Mouse (Mus musculus) stomach, embryonic 14.5 days (tissue): ENCODE results near the gene Ctla4. TPM values are rescaled to one million over a fixed set of nuclear protein-coding genes. Genes with fewer than 3 reads are reported as not detected.

Experiments used
- ATAC-seq: fragments of 200-750 bp; cut with Nextera tagmentation; 2 replicates; pipeline ENCODE4 v1.8.0; 2017; ENCODE audit warnings: low read depth, moderate TSS enrichment; ENCODE audit not compliant: insufficient number of reproducible peaks, insufficient read depth, low FRiP score
- H3K27ac ChIP-seq: fragments of 300-500 bp; sonication (generic); 2 replicates; pipeline ENCODE4 v1.5.1; 2014; ENCODE audit warnings: mild to moderate bottlenecking, low read length, moderate library complexity, mixed read lengths
- H3K27me3 ChIP-seq: fragments of 300-500 bp; sonication (generic); 2 replicates; pipeline ENCODE4 v1.6.1; 2014; ENCODE audit warnings: low read length, control low read depth, mixed read lengths; ENCODE audit not compliant: control insufficient read depth, insufficient read depth
- H3K36me3 ChIP-seq: fragments of 300-500 bp; sonication (generic); 2 replicates; pipeline ENCODE4 v1.6.1; 2014; ENCODE audit warnings: mild to moderate bottlenecking, control low read depth, low read length, moderate library complexity, mixed read lengths; ENCODE audit not compliant: control insufficient read depth, insufficient read depth
- H3K4me1 ChIP-seq: fragments of 300-500 bp; sonication (generic); 2 replicates; pipeline ENCODE4 v1.6.1; 2014; ENCODE audit warnings: low read length, control low read depth, mixed read lengths; ENCODE audit not compliant: control insufficient read depth, insufficient read depth
- H3K4me2 ChIP-seq: fragments of 300-500 bp; sonication (generic); replicated peaks from 2 replicates; pipeline ENCODE4 v1.6.1; 2014; ENCODE audit warnings: low read depth, low read length, control low read depth
- H3K4me3 ChIP-seq: fragments of 300-500 bp; sonication (generic); 2 replicates; pipeline ENCODE4 v1.5.1; 2014; ENCODE audit warnings: low read depth, low read length, control low read depth
- H3K9ac ChIP-seq: fragments of 300-500 bp; sonication (generic); replicated peaks from 2 replicates; pipeline ENCODE4 v1.6.1; 2014; ENCODE audit warnings: low read depth, mild to moderate bottlenecking, control low read depth, low read length, moderate library complexity, mixed read lengths
- H3K9me3 ChIP-seq: fragments of 300-500 bp; sonication (generic); 2 replicates; pipeline ENCODE4 v1.6.1; 2016; ENCODE audit warnings: low read depth, low read length, control low read depth; ENCODE audit not compliant: control insufficient read depth
- WGBS: fragments of 180-500 bp; shearing (Covaris S2); extraction: QIAGEN DNeasy Blood & Tissue Kit; methylation state at CpG from one replicate; pipeline ENCODE4 v1.1.7; 2014; 5-methylcytosine and 5-hydroxymethylcytosine counted together
- polyA plus RNA-seq: library from polyadenylated mRNA; unstranded; fragments of >200 nt; fragmentation: Nextera tagmentation; extraction: Ambion mirVana; gene quantifications from 2 replicates; pipeline ENCODE4 v1.2.1, GENCODE M21; 2014

Ctla4 gene
- polyA plus RNA-seq, 1 experiment from 2014 or later: not detected

GRCm38 (mm10) chr1:60852770-60853147, 34.0 kb upstream of the Ctla4 start:
- ATAC-seq: no peak
- 78% methylated on average over 6 of the region's 6 CpGs for WGBS
- no peaks in the 10 kb centered on the region for H3K27me3 ChIP-seq
- H3K9ac ChIP-seq: no peak overlapping the region
- no peaks in the 10 kb centered on the region for H3K36me3 ChIP-seq
- no peaks in the 10 kb centered on the region for H3K4me1 ChIP-seq
- no peaks in the 10 kb centered on the region for H3K9me3 ChIP-seq
- H3K27ac ChIP-seq: no peak overlapping the region
- H3K4me2 ChIP-seq: no peak overlapping the region
- no peak overlapping the region for H3K4me3 ChIP-seq

GRCm38 (mm10) chr1:60853330-60853956, 33.4 kb upstream of the Ctla4 start:
- Histone ChIP-seq H3K4me2 (no peak overlapping the region), H3K36me3 (no peaks in the 10 kb centered on the region), H3K4me3 (no peak overlapping the region), H3K4me1 (no peaks in the 10 kb centered on the region), H3K9ac (no peak overlapping the region), H3K9me3 (no peaks in the 10 kb centered on the region), H3K27me3 (no peaks in the 10 kb centered on the region), H3K27ac (no peak overlapping the region)
- 52% methylated on average over 7 of the region's 7 CpGs for WGBS
- ATAC-seq: no peak

- H3K9me3 ChIP-seq: no peaks in the 10 kb centered on the region
- no peak overlapping the region for H3K4me3 ChIP-seq
- no peaks in the 10 kb centered on the region for H3K27me3 ChIP-seq
- no peak overlapping the region for H3K4me2 ChIP-seq
- WGBS: 86% methylated on average over 5 of the region's 5 CpGs
- no peak for ATAC-seq
- no peak overlapping the region for H3K27ac ChIP-seq
- H3K4me1 ChIP-seq: no peaks in the 10 kb centered on the region
- no peak overlapping the region for H3K9ac ChIP-seq
- H3K36me3 ChIP-seq: no peaks in the 10 kb centered on the region
These were observed 32.8 kb upstream of the Ctla4 start for GRCm38 (mm10) chr1:60853991-60854390.

- ATAC-seq: no peak
- H3K4me1 ChIP-seq: 0 out of 2 replicates have a peak, but pooled peaks cover 2% of the 10 kb centered on the region
- no peak overlapping the region for H3K27ac ChIP-seq
- no peak overlapping the region for H3K9ac ChIP-seq
- 70% methylated on average over 12 of the region's 12 CpGs for WGBS
- H3K27me3 ChIP-seq: no peaks in the 10 kb centered on the region
- no peaks in the 10 kb centered on the region for H3K9me3 ChIP-seq
- H3K4me3 ChIP-seq: no peak overlapping the region
- no peak overlapping the region for H3K4me2 ChIP-seq
- no peaks in the 10 kb centered on the region for H3K36me3 ChIP-seq
These were observed 29.2 kb upstream of the Ctla4 start for GRCm38 (mm10) chr1:60857351-60858220.

GRCm38 (mm10) chr1:60859159-60859558, 27.6 kb upstream of the Ctla4 start:
- Histone ChIP-seq H3K36me3 (no peaks in the 10 kb centered on the region), H3K4me3 (no peak overlapping the region), H3K9ac (no peak overlapping the region), H3K4me1 (0 out of 2 replicates have a peak, but pooled peaks cover 7% of the 10 kb centered on the region), H3K4me2 (no peak overlapping the region), H3K27ac (no peak overlapping the region), H3K9me3 (no peaks in the 10 kb centered on the region), H3K27me3 (no peaks in the 10 kb centered on the region)
- ATAC-seq: no peak
- 65% methylated on average over 3 of the region's 3 CpGs for WGBS

- Histone ChIP-seq H3K4me2 (no peak overlapping the region), H3K9me3 (no peaks in the 10 kb centered on the region), H3K27ac (no peak overlapping the region), H3K4me3 (no peak overlapping the region), H3K36me3 (no peaks in the 10 kb centered on the region), H3K9ac (no peak overlapping the region), H3K4me1 (0 out of 2 replicates have a peak, but pooled peaks cover 7% of the 10 kb centered on the region), H3K27me3 (no peaks in the 10 kb centered on the region)
- WGBS: 78% methylated on average over 3 of the region's 3 CpGs
- ATAC-seq: no peak
These were observed 27.0 kb upstream of the Ctla4 start for GRCm38 (mm10) chr1:60859842-60860241.

GRCm38 (mm10) chr1:60860357-60860946, 26.3 kb upstream of the Ctla4 start:
- Histone ChIP-seq H3K9me3 (no peaks in the 10 kb centered on the region), H3K27ac (no peak overlapping the region), H3K9ac (no peak overlapping the region), H3K36me3 (no peaks in the 10 kb centered on the region), H3K27me3 (no peaks in the 10 kb centered on the region), H3K4me3 (no peak overlapping the region), H3K4me1 (0 out of 2 replicates have a peak, but pooled peaks cover 7% of the 10 kb centered on the region), H3K4me2 (0 out of 2 replicates have a peak overlapping the region, but pooled peaks have one; percentile 13)
- WGBS: 15% methylated on average over 3 of the region's 3 CpGs
- no peak for ATAC-seq

- no peaks in the 10 kb centered on the region for H3K36me3 ChIP-seq
- H3K9ac ChIP-seq: no peak overlapping the region
- 0 out of 2 replicates have a peak, but pooled peaks cover 7% of the 10 kb centered on the region for H3K4me1 ChIP-seq
- no peaks in the 10 kb centered on the region for H3K27me3 ChIP-seq
- H3K9me3 ChIP-seq: no peaks in the 10 kb centered on the region
- no peak overlapping the region for H3K4me3 ChIP-seq
- ATAC-seq: no peak
- 0 out of 2 replicates have a peak overlapping the region, but pooled peaks have one; percentile 13 for H3K4me2 ChIP-seq
- no peak overlapping the region for H3K27ac ChIP-seq
- 53% methylated on average over 5 of the region's 5 CpGs for WGBS
These were observed 25.8 kb upstream of the Ctla4 start for GRCm38 (mm10) chr1:60860955-60861354.
